Mouse (Mus musculus): ENCODE measurements at regions not wholly inside any gene's neighbourhood (a gene's known extent, or its start where the extent isn't known, plus 50 kb on each side); places are given as distances from the start of the nearest gene placed in this dataset.

DNA sequence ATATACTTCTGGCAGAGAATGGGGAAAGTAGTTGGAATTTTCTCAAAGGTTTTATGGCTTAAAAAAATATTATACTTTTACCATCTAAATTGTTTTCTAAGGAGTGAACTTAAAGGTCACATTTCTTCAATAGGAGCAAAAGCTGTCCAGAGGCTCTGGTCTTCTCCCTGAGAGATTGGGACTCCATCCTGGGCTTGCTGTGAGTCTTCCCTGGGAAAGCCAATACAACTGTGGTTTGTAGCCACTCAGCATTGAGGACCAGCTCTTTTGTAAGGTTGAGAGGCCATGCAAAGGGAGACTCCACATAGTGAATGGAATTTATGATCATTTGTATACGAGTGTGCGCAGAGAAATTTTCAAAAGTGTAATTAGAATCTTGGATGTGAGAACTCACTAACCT lies 52.9 kb upstream of the Tenm3 start:
- H3K4me1 ChIP-seq (replicated peaks; ENCODE audit: control insufficient read depth, insufficient read depth, low read length), result no peaks in the 10 kb centered on the region
- no peak overlapping the region for H3K4me2 ChIP-seq (ENCODE audit: low read length)
- H3K9me3 ChIP-seq (ENCODE audit: control insufficient read depth, low read length), result no peaks in the 10 kb centered on the region
- no peak overlapping the region for H3K4me3 ChIP-seq (replicated peaks; ENCODE audit: low read length)
- no peak overlapping the region for H3K27ac ChIP-seq (ENCODE audit: low read length)
- no peak overlapping the region for H3K9ac ChIP-seq (replicated peaks; ENCODE audit: low read depth, low read length)
- ATAC-seq, result no peak
- 75% methylated on average over 2 of the region's 2 CpGs for WGBS
- H3K27me3 ChIP-seq (replicated peaks; ENCODE audit: control insufficient read depth, insufficient read depth, low read length), result no peaks in the 10 kb centered on the region
- H3K36me3 ChIP-seq (ENCODE audit: control insufficient read depth, insufficient read depth), result no peaks in the 10 kb centered on the region

DNA sequence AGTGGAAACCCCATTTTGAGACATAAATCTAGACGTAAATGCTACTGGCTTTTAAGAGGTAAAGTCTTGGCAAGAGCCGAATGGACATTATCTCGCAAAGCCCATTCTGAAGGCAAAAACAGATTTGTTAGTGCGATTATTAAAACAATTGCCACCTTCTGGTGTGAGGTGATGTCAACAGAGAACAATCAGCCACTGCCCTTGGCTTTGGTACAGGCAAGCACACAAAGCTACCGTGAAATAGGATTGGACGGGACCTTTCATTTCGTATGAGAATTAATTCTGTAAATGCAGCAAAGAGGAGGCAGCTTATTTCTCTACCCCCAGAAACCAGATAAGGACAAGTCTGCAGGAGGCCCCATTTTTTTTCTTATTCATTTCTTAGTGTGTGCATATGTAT lies 52.5 kb upstream of the Tenm3 start:
- H3K36me3 ChIP-seq (ENCODE audit: control insufficient read depth, insufficient read depth), result no peaks in the 10 kb centered on the region
- H3K4me1 ChIP-seq (replicated peaks; ENCODE audit: control insufficient read depth, insufficient read depth, low read length), result no peaks in the 10 kb centered on the region
- no peaks in the 10 kb centered on the region for H3K27me3 ChIP-seq (replicated peaks; ENCODE audit: control insufficient read depth, insufficient read depth, low read length)
- H3K27ac ChIP-seq (ENCODE audit: low read length), result no peak overlapping the region
- no peaks in the 10 kb centered on the region for H3K9me3 ChIP-seq (ENCODE audit: control insufficient read depth, low read length)
- H3K9ac ChIP-seq (replicated peaks; ENCODE audit: low read depth, low read length), result no peak overlapping the region
- no peak overlapping the region for H3K4me3 ChIP-seq (replicated peaks; ENCODE audit: low read length)
- H3K4me2 ChIP-seq (ENCODE audit: low read length), result no peak overlapping the region
- ATAC-seq, result no peak
- WGBS, result 25% methylated on average over 7 of the region's 7 CpGs

DNA sequence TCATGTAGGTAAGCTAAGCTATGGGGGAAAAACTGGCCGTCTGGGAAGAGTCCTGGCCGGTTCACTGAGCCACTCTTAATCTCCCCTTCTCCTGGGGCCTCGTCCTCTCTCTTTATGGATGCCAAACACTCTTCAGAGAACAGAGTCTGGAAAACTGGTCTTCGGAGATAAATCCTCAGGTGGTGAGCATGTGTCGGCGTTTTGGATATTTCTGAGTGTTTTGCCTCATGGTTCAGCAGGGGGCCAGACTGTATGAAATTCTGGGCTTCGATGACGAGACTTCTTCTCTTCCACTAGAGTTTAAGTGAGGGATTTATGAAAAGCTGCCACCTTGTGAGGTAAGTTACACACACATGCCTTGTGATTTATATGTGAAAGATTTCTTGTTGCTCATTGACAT lies 51.8 kb upstream of the Tenm3 start:
- 47% methylated on average over 8 of the region's 8 CpGs for WGBS
- H3K9me3 ChIP-seq (ENCODE audit: control insufficient read depth, low read length), result no peaks in the 10 kb centered on the region
- no peak for ATAC-seq
- H3K4me2 ChIP-seq (ENCODE audit: low read length), result no peak overlapping the region
- H3K4me1 ChIP-seq (replicated peaks; ENCODE audit: control insufficient read depth, insufficient read depth, low read length), result no peaks in the 10 kb centered on the region
- no peaks in the 10 kb centered on the region for H3K27me3 ChIP-seq (replicated peaks; ENCODE audit: control insufficient read depth, insufficient read depth, low read length)
- no peak overlapping the region for H3K4me3 ChIP-seq (replicated peaks; ENCODE audit: low read length)
- H3K27ac ChIP-seq (ENCODE audit: low read length), result no peak overlapping the region
- H3K36me3 ChIP-seq (ENCODE audit: control insufficient read depth, insufficient read depth), result no peaks in the 10 kb centered on the region
- H3K9ac ChIP-seq (replicated peaks; ENCODE audit: low read depth, low read length), result no peak overlapping the region
